Mouse (Mus musculus) C2C12 (cell line): ENCODE data around the gene Rfx2. TPM values are rescaled to one million over a fixed set of nuclear protein-coding genes. Genes with fewer than 3 reads are reported as not detected.
A peak's percentile ranks its signal among the peaks of the same experiment; 100 is the strongest.

Experiments used
- H3K27me3 ChIP-seq: one replicate; pipeline ENCODE4 v1.6.1; 2011; ENCODE audit not compliant: control insufficient read depth, insufficient read depth, insufficient read length
- H3K36me3 ChIP-seq: one replicate; pipeline ENCODE4 v1.6.1; 2011; ENCODE audit not compliant: control insufficient read depth, insufficient read depth
- H3K4me3 ChIP-seq: one replicate; pipeline ENCODE4 v1.5.1; 2011; ENCODE audit warnings: mild to moderate bottlenecking, control low read depth; ENCODE audit not compliant: poor library complexity, insufficient read depth, severe bottlenecking
- H3K79me2 ChIP-seq: one replicate; pipeline ENCODE4 v1.6.1; 2011; ENCODE audit not compliant: control insufficient read depth, insufficient read depth
- H3K79me3 ChIP-seq: one replicate; pipeline ENCODE4 v1.6.1; 2011; ENCODE audit warnings: low read depth, control low read depth
- H3ac ChIP-seq: one replicate; pipeline ENCODE3; 2011; ENCODE audit warnings: low read depth; ENCODE audit not compliant: control insufficient read depth, insufficient read length
- CEBPB ChIP-seq: IDR thresholded peaks from one replicate; pipeline ENCODE4 v1.6.1; 2011; ENCODE audit warnings: low read depth, mild to moderate bottlenecking, control low read depth, moderate library complexity
- CTCF ChIP-seq: IDR thresholded peaks from one replicate; pipeline ENCODE4 v1.5.1; 2011; ENCODE audit not compliant: control insufficient read depth, insufficient read depth, insufficient read length
- FOSL1 ChIP-seq: IDR thresholded peaks from one replicate; pipeline ENCODE4 v1.8.0; 2011; ENCODE audit warnings: mild to moderate bottlenecking, low read length; ENCODE audit not compliant: poor library complexity, insufficient read depth, severe bottlenecking
- MAX ChIP-seq: IDR thresholded peaks from one replicate; pipeline ENCODE4 v1.6.1; 2011; ENCODE audit warnings: mild to moderate bottlenecking, control low read depth
- MYOD1 ChIP-seq: IDR thresholded peaks from one replicate; pipeline ENCODE4 v1.6.1; 2011; ENCODE audit warnings: low read depth; ENCODE audit not compliant: control insufficient read depth, insufficient read length
- MYOG ChIP-seq: IDR thresholded peaks from one replicate; pipeline ENCODE4 v1.6.1; 2011; ENCODE audit not compliant: control insufficient read depth, insufficient read length; ENCODE audit errors: extremely low read depth
- USF1 ChIP-seq: IDR thresholded peaks from one replicate; pipeline ENCODE4 v1.6.1; 2011; ENCODE audit warnings: low read depth, mild to moderate bottlenecking, control low read depth, moderate library complexity
- polyA plus RNA-seq: library from polyadenylated mRNA; unstranded; fragments of >200 nt; fragmentation: generic; extraction: Trizol; gene quantifications from one replicate; pipeline ENCODE4 v1.2.1, GENCODE M21; 2012; ENCODE audit warnings: missing spikeins

Gene Rfx2
- polyA plus RNA-seq, 1 experiment = 2.6 TPM

- H3K36me3 ChIP-seq = peaks cover 19% of the 10 kb centered on the region
- H3K4me3 ChIP-seq = no peak within 1 kb of the TSS
- H3ac ChIP-seq = no peak within 1 kb of the TSS
- TF ChIP-seq MAX (no peak), MYOG (no peak), USF1 (no peak), CTCF (no peak)
- H3K79me3 ChIP-seq = peaks cover 7% of the 10 kb centered on the region
- peaks cover 10% of the 10 kb centered on the region for H3K79me2 ChIP-seq
- no peaks in the 10 kb centered on the region for H3K27me3 ChIP-seq
Measured at GRCm38 (mm10) chr17:56769950-56770349, 60.9 kb downstream of the Rfx2 start, which contains the start of gene Prr22. Gene Prr22 (plus strand): TSS chr17:56770250.

- Histone ChIP-seq H3K4me3 (no peak overlapping the region), H3K79me2 (peaks cover 10% of the 10 kb centered on the region), H3K79me3 (peaks cover 7% of the 10 kb centered on the region), H3K27me3 (no peaks in the 10 kb centered on the region), H3ac (no peak overlapping the region), H3K36me3 (peaks cover 19% of the 10 kb centered on the region)
- TF ChIP-seq CEBPB (no peak), USF1 (no peak), MAX (no peak), CTCF (no peak), FOSL1 (no peak), MYOG (no peak), MYOD1 (no peak)
Measured at GRCm38 (mm10) chr17:56768941-56769340, 61.9 kb downstream of the Rfx2 start.

- Histone ChIP-seq H3K27me3 (no peaks in the 10 kb centered on the region), H3K79me3 (peaks cover 7% of the 10 kb centered on the region), H3K36me3 (peaks cover 19% of the 10 kb centered on the region), H3K4me3 (no peak overlapping the region), H3ac (no peak overlapping the region), H3K79me2 (peaks cover 10% of the 10 kb centered on the region)
- TF ChIP-seq CEBPB = no peak
Measured at GRCm38 (mm10) chr17:56767531-56768135, 63.2 kb downstream of the Rfx2 start.

GRCm38 (mm10) chr17:56766631-56767405 lies 64.0 kb downstream of the Rfx2 start:
- peaks cover 7% of the 10 kb centered on the region for H3K79me3 ChIP-seq
- H3ac ChIP-seq = no peak overlapping the region
- no peak overlapping the region for H3K4me3 ChIP-seq
- H3K36me3 ChIP-seq = peaks cover 19% of the 10 kb centered on the region
- H3K27me3 ChIP-seq = no peaks in the 10 kb centered on the region
- peaks cover 10% of the 10 kb centered on the region for H3K79me2 ChIP-seq
- no peak for TF ChIP-seq MAX
- no peak for TF ChIP-seq MYOD1
- TF ChIP-seq USF1 = no peak
- no peak for TF ChIP-seq MYOG
- no peak for TF ChIP-seq CTCF
- no peak for TF ChIP-seq FOSL1
- TF ChIP-seq CEBPB = no peak

- Histone ChIP-seq H3K79me2 (peaks cover 10% of the 10 kb centered on the region), H3ac (peak overlapping the region; percentile 100), H3K79me3 (peaks cover 7% of the 10 kb centered on the region), H3K36me3 (peaks cover 19% of the 10 kb centered on the region), H3K4me3 (peak overlapping the region; percentile 89), H3K27me3 (no peaks in the 10 kb centered on the region)
- TF ChIP-seq USF1 (no peak), FOSL1 (no peak), MYOD1 (no peak), CEBPB (no peak), MYOG (no peak), MAX (no peak), CTCF (no peak)
Measured at GRCm38 (mm10) chr17:56765431-56765830, 65.4 kb downstream of the Rfx2 start.

- Histone ChIP-seq H3ac (peak within 1 kb of the TSS; percentile 100), H3K36me3 (peaks cover 16% of the 10 kb centered on the region), H3K27me3 (no peaks in the 10 kb centered on the region), H3K4me3 (peak within 1 kb of the TSS; percentile 89), H3K79me2 (peaks cover 10% of the 10 kb centered on the region), H3K79me3 (peaks cover 7% of the 10 kb centered on the region)
- no peak for TF ChIP-seq MYOD1
- TF ChIP-seq MYOG = no peak
- no peak for TF ChIP-seq CTCF
- TF ChIP-seq FOSL1 = no peak
- TF ChIP-seq MAX = peak; percentile 74
- TF ChIP-seq USF1 = no peak
- peak; percentile 59 for TF ChIP-seq CEBPB
Measured at GRCm38 (mm10) chr17:56764474-56765354, 66.1 kb downstream of the Rfx2 start, which contains the start of gene Dus3l. Gene Dus3l (plus strand): TSS chr17:56764757.
